In genomic region chr17:34604061-34604508, GRCm38 (mm10) we compare ENCODE assay signal across 8 mouse cellular contexts. TPM values are rescaled to one million over a fixed set of nuclear protein-coding genes. Genes with fewer than 3 reads are reported as not detected.
DNase-seq lines count a peak whose midpoint lies in the region; ATAC-seq and TF ChIP-seq lines count a peak whose summit lies in the region.

TSS of gene Agpat1 (plus strand) at chr17:34604262.

- no peaks in the 10 kb centered on the region for H3K9me3 ChIP-seq in heart, embryonic 13.5 days
- H3K9me3 ChIP-seq in kidney, postnatal 0 days (replicated peaks; ENCODE audit: low read length): no peaks in the 10 kb centered on the region

- H3K79me3 ChIP-seq in C2C12 (ENCODE audit: low read depth): peaks cover 24% of the 10 kb centered on the region

- peaks cover 45% of the 10 kb centered on the region for H3K79me2 ChIP-seq in C2C12 (ENCODE audit: control insufficient read depth, insufficient read depth)
- H3K79me2 ChIP-seq in liver, adult 2 months (ENCODE audit: control insufficient read depth, insufficient read depth, low read length): peaks cover 8% of the 10 kb centered on the region; the same call in 1 of the 2 replicates

- peak within 1 kb of the TSS; percentile 94 for H3K27ac ChIP-seq in heart, embryonic 13.5 days (replicated peaks)
- H3K27ac ChIP-seq in kidney, postnatal 0 days: peak within 1 kb of the TSS; percentile 89
- H3K27ac ChIP-seq in liver, adult 2 months (replicated peaks; ENCODE audit: insufficient read depth, low read depth, low read length): peak within 1 kb of the TSS; percentile 98

- peak; percentile 85 for ATAC-seq in heart, embryonic 13.5 days (ENCODE audit: extremely low read depth, insufficient number of reproducible peaks, low FRiP score, low TSS enrichment)
- peak; percentile 88 for ATAC-seq in kidney, postnatal 0 days (replicated peaks; ENCODE audit: low FRiP score, low read depth)
- peak; percentile 77 for ATAC-seq in monocyte, adult 5-6 weeks (replicated peaks; ENCODE audit: insufficient number of reproducible peaks, low FRiP score, low TSS enrichment, poor library complexity, severe bottlenecking)

- WGBS in heart, embryonic 13.5 days: under 1% methylated on average over 35 of the region's 35 CpGs
- WGBS in kidney, postnatal 0 days: under 1% methylated on average over 35 of the region's 35 CpGs
- WGBS in liver, adult 2 months: under 1% methylated on average over 33 of the region's 35 CpGs

- peak within 1 kb of the TSS; percentile 97 for H3K9ac ChIP-seq in heart, embryonic 13.5 days
- H3K9ac ChIP-seq in kidney, postnatal 0 days (ENCODE audit: low read depth, low read length): peak within 1 kb of the TSS; percentile 71
- H3K9ac ChIP-seq in liver, adult 2 months (ENCODE audit: low read depth, low read length): peak within 1 kb of the TSS; percentile 82

- H3K27me3 ChIP-seq in C2C12 (ENCODE audit: control insufficient read depth, insufficient read depth, insufficient read length): no peaks in the 10 kb centered on the region
- no peaks in the 10 kb centered on the region for H3K27me3 ChIP-seq in heart, embryonic 13.5 days (replicated peaks)
- H3K27me3 ChIP-seq in kidney, postnatal 0 days (ENCODE audit: insufficient read depth, low read length): no peaks in the 10 kb centered on the region
- H3K27me3 ChIP-seq in liver, adult 2 months (ENCODE audit: control insufficient read depth, insufficient read depth, low read length): no peaks in the 10 kb centered on the region

- peaks cover 54% of the 10 kb centered on the region for H3K4me1 ChIP-seq in heart, embryonic 13.5 days
- peaks cover 18% of the 10 kb centered on the region for H3K4me1 ChIP-seq in kidney, postnatal 0 days (replicated peaks; ENCODE audit: insufficient read depth, low read length)
- peaks cover 7% of the 10 kb centered on the region; the same call in 1 of the 2 replicates for H3K4me1 ChIP-seq in liver, adult 2 months (ENCODE audit: control insufficient read depth, insufficient read depth, low read length)

- DNase-seq in brain, embryonic 14.5 days (ENCODE audit: low read depth): no peak
- peak; percentile 91 for DNase-seq in fat pad, adult 2 months (ENCODE audit: extremely low read depth, low read depth, low spot score)
- DNase-seq in kidney, postnatal 0 days (ENCODE audit: low spot score): peak; percentile 99
- no peak for DNase-seq in liver, adult 2 months (ENCODE audit: extremely low read depth, low read depth, low spot score)
- peak; percentile 99 for DNase-seq in spleen, postnatal 36 days (ENCODE audit: low spot score in 2 of 2)

- peak; percentile 45; the same call in 1 of the 2 replicates for TF ChIP-seq POLR2A in brain, embryonic 14.5 days (IDR thresholded peaks at IDR 0.05; ENCODE audit: borderline replicate concordance, extremely low read depth, insufficient read depth, insufficient read length, poor library complexity, severe bottlenecking)
- TF ChIP-seq POLR2A in liver, adult 2 months (IDR thresholded peaks at IDR 0.05; ENCODE audit: extremely low read depth, insufficient read depth, low read length): peak; percentile 43

- peak within 1 kb of the TSS; percentile 84 for H3K4me3 ChIP-seq in C2C12 (ENCODE audit: insufficient read depth, poor library complexity, severe bottlenecking)
- peak within 1 kb of the TSS; percentile 88 for H3K4me3 ChIP-seq in heart, embryonic 13.5 days
- H3K4me3 ChIP-seq in kidney, postnatal 0 days (replicated peaks; ENCODE audit: low read depth, low read length): peak within 1 kb of the TSS; percentile 88
- H3K4me3 ChIP-seq in liver, adult 2 months (ENCODE audit: insufficient read depth, low read depth, low read length): peak within 1 kb of the TSS; percentile 95

- H3K36me3 ChIP-seq in C2C12 (ENCODE audit: control insufficient read depth, insufficient read depth): peaks cover 4% of the 10 kb centered on the region
- H3K36me3 ChIP-seq in heart, embryonic 13.5 days: peaks cover 30% of the 10 kb centered on the region
- peaks cover 9% of the 10 kb centered on the region for H3K36me3 ChIP-seq in kidney, postnatal 0 days (ENCODE audit: insufficient read depth, low read length)
- no peaks in the 10 kb centered on the region for H3K36me3 ChIP-seq in liver, adult 2 months (ENCODE audit: control insufficient read depth, insufficient read depth, low read length)

- peak within 1 kb of the TSS; percentile 97 for H3K4me2 ChIP-seq in heart, embryonic 13.5 days
- H3K4me2 ChIP-seq in kidney, postnatal 0 days (ENCODE audit: low read length): peak within 1 kb of the TSS; percentile 92

- TF ChIP-seq CTCF in C2C12 (IDR thresholded peaks at IDR 0.05; ENCODE audit: control insufficient read depth, insufficient read depth, insufficient read length): no peak
- no peak for TF ChIP-seq CTCF in brain, embryonic 14.5 days (IDR thresholded peaks at IDR 0.05; ENCODE audit: borderline replicate concordance, extremely low read depth, insufficient read depth, insufficient read length)
- TF ChIP-seq CTCF in kidney, postnatal 0 days (IDR thresholded peaks at IDR 0.05; ENCODE audit: low read depth): no peak
- TF ChIP-seq CTCF in liver, adult 2 months (IDR thresholded peaks at IDR 0.05; ENCODE audit: low read depth, low read length): no peak

- H3ac ChIP-seq in C2C12 (ENCODE audit: control insufficient read depth, insufficient read length, low read depth): peak within 1 kb of the TSS; percentile 85

TF ChIP-seq in C2C12, 6 proteins besides CTCF, POLR2A, EP300 and RAD21:
- no peak for TF ChIP-seq CEBPB (IDR thresholded peaks at IDR 0.05; ENCODE audit: low read depth)
- peak; percentile 11 for TF ChIP-seq MAX (IDR thresholded peaks at IDR 0.05)
- no peak for TF ChIP-seq FOSL1 (IDR thresholded peaks at IDR 0.05; ENCODE audit: insufficient read depth, low read length, poor library complexity, severe bottlenecking)

RNA-seq across cellular contexts. Expression of gene Agpat1, which starts in this region (rescaled TPM):
- polyA plus RNA-seq in C2C12 (2012; fragmentation: generic; extraction: Trizol): 73.9 TPM
- polyA plus RNA-seq in brain, embryonic 14.5 days (2012; rRNA removed): 251 and 279 TPM in 2 replicates
- 53.6 and 54.2 TPM in 2 replicates for polyA plus RNA-seq in heart, embryonic 13.5 days (2015; fragmentation: Nextera tagmentation; extraction: Ambion mirVana)
- polyA plus RNA-seq in kidney, postnatal 0 days (2015; fragmentation: Nextera tagmentation; extraction: Ambion mirVana): 56.1 and 58.6 TPM in 2 replicates
- 4.3 and 4.8 TPM in 2 replicates for total RNA-seq in liver, adult 2 months (2014; rRNA removed)
- 31.8 and 40.5 TPM in 2 replicates for polyA plus RNA-seq in liver, adult 2 months (2012; rRNA removed)
- 14.3 to 26.9 TPM (median 16.4 TPM) in 3 replicates for total RNA-seq in monocyte, adult 5-6 weeks (2017)

Comparison
In these comparisons a context has a peak if more than half of its experiments do, and no peak if none do; other contexts are left out.
1. DNase-seq: peak in fat pad, adult 2 months (single experiment), kidney, postnatal 0 days (single experiment) and spleen, postnatal 36 days (2 of 2); none in brain, embryonic 14.5 days (single experiment) and liver, adult 2 months (single experiment).
2. Peak in every context shown above with its lines, with median percentiles within 50 percentile points of each other: H3K4me3 ChIP-seq, ATAC-seq, H3K27ac ChIP-seq and H3K9ac ChIP-seq.